Mouse (Mus musculus) kidney, embryonic 16.5 days (tissue): ENCODE measurements around the gene Idh2. TPM values are rescaled to one million over a fixed set of nuclear protein-coding genes. Genes with fewer than 3 reads are reported as not detected.

Source experiments
- ATAC-seq: fragments of 200-750 bp; cut with Nextera tagmentation; 2 replicates; pipeline ENCODE4 v1.8.0; 2017; ENCODE audit warnings: moderate TSS enrichment; ENCODE audit not compliant: low FRiP score, low TSS enrichment
- H3K27ac ChIP-seq: fragments of 300-500 bp; sonication (generic); 2 replicates; pipeline ENCODE4 v1.5.1; 2014; ENCODE audit warnings: low read length
- H3K27me3 ChIP-seq: fragments of 300-500 bp; sonication (generic); 2 replicates; pipeline ENCODE4 v1.6.1; 2014; ENCODE audit warnings: low read length, control low read depth, mixed read lengths; ENCODE audit not compliant: insufficient read depth
- H3K36me3 ChIP-seq: fragments of 300-500 bp; sonication (generic); 2 replicates; pipeline ENCODE4 v1.6.1; 2014; ENCODE audit warnings: low read length, control low read depth, mixed read lengths; ENCODE audit not compliant: insufficient read depth
- H3K4me1 ChIP-seq: fragments of 300-500 bp; sonication (generic); 2 replicates; pipeline ENCODE4 v1.6.1; 2014; ENCODE audit warnings: low read length, control low read depth, mixed read lengths; ENCODE audit not compliant: insufficient read depth
- H3K4me2 ChIP-seq: fragments of 300-500 bp; sonication (generic); replicated peaks from 2 replicates; pipeline ENCODE4 v1.6.1; 2014; ENCODE audit warnings: low read depth, low read length
- H3K4me3 ChIP-seq: fragments of 300-500 bp; sonication (generic); 2 replicates; pipeline ENCODE4 v1.5.1; 2014; ENCODE audit warnings: mild to moderate bottlenecking, low read length
- H3K9ac ChIP-seq: fragments of 300-500 bp; sonication (generic); replicated peaks from 2 replicates; pipeline ENCODE4 v1.6.1; 2014; ENCODE audit warnings: low read length
- H3K9me3 ChIP-seq: fragments of 300-500 bp; sonication (generic); 2 replicates; pipeline ENCODE4 v1.6.1; 2016; ENCODE audit warnings: low read length, control low read depth
- WGBS: fragments of 180-500 bp; shearing (Covaris S2); extraction: QIAGEN DNeasy Blood & Tissue Kit; methylation state at CpG from one replicate; pipeline ENCODE4 v1.1.7; 2014; 5-methylcytosine and 5-hydroxymethylcytosine counted together
- polyA plus RNA-seq: library from polyadenylated mRNA; unstranded; fragments of >200 nt; fragmentation: Nextera tagmentation; extraction: Ambion mirVana; gene quantifications from 2 replicates; pipeline ENCODE4 v1.2.1, GENCODE M21; 2015

Idh2 gene
- 782 and 850 TPM in 2 replicates for polyA plus RNA-seq

DNA sequence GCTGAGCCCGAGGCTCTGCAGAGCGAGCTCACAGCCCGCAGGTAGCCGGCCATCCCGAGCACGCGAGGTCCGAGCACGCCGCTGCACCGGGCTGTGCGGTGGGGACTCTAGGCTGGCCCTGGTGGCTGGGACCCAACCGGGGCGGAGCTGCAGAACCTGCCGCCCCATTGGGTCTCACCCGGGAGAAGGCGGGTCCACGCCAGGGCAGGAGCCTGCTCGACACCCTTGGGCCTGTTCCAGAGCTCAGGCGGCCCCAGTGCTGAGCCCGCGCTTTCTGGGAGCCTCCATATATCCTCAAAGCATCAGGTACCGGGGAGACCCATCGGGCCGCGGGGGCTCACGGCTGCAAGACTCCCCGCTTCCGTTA is at the start of gene Idh2:
TSS of gene Idh2 (minus strand) at position 169 of the 367 bp plus-strand sequence.
- no peaks in the 10 kb centered on the region; the same call in 1 of the 2 replicates for H3K36me3 ChIP-seq
- H3K27me3 ChIP-seq = no peaks in the 10 kb centered on the region
- H3K4me3 ChIP-seq = peak within 1 kb of the TSS; percentile 88
- under 1% methylated on average over 28 of the region's 29 CpGs for WGBS
- peak within 1 kb of the TSS; percentile 82 for H3K4me2 ChIP-seq
- H3K4me1 ChIP-seq = peaks cover 37% of the 10 kb centered on the region
- no peaks in the 10 kb centered on the region for H3K9me3 ChIP-seq
- ATAC-seq = peak; percentile 99
- peak within 1 kb of the TSS; percentile 98 for H3K27ac ChIP-seq
- H3K9ac ChIP-seq = peak within 1 kb of the TSS; percentile 97

- Histone ChIP-seq H3K9ac (peak overlapping the region; percentile 28; the same call in 1 of the 2 replicates), H3K27me3 (no peaks in the 10 kb centered on the region), H3K36me3 (no peaks in the 10 kb centered on the region), H3K4me3 (no peak overlapping the region), H3K4me2 (peak overlapping the region; percentile 8; the same call in 1 of the 2 replicates), H3K9me3 (no peaks in the 10 kb centered on the region), H3K27ac (peak overlapping the region; percentile 90), H3K4me1 (peaks cover 21% of the 10 kb centered on the region)
- ATAC-seq = peak; percentile 74
- WGBS = 35% methylated on average over 8 of the region's 8 CpGs
These were observed 45.7 kb upstream of the Idh2 start for GRCm38 (mm10) chr7:80160945-80161306.

GRCm38 (mm10) chr7:80160293-80160944 is 45.2 kb upstream of the Idh2 start:
- Histone ChIP-seq H3K9ac (peak overlapping the region; percentile 28; the same call in 1 of the 2 replicates), H3K27me3 (no peaks in the 10 kb centered on the region), H3K27ac (peak overlapping the region; percentile 90), H3K9me3 (no peaks in the 10 kb centered on the region), H3K4me3 (no peak overlapping the region), H3K36me3 (no peaks in the 10 kb centered on the region), H3K4me1 (peaks cover 21% of the 10 kb centered on the region), H3K4me2 (0 out of 2 replicates have a peak overlapping the region, but pooled peaks have one; percentile 8)
- peak; percentile 52 for ATAC-seq
- WGBS = 34% methylated on average over 7 of the region's 7 CpGs

- H3K4me2 ChIP-seq = no peak overlapping the region
- no peak overlapping the region for H3K4me3 ChIP-seq
- H3K27ac ChIP-seq = no peak overlapping the region
- H3K36me3 ChIP-seq = no peaks in the 10 kb centered on the region
- H3K4me1 ChIP-seq = peaks cover 21% of the 10 kb centered on the region
- no peaks in the 10 kb centered on the region for H3K9me3 ChIP-seq
- no peak for ATAC-seq
- no peak overlapping the region for H3K9ac ChIP-seq
- no peaks in the 10 kb centered on the region for H3K27me3 ChIP-seq
- WGBS = 85% methylated on average over 8 of the region's 8 CpGs
These were observed 43.5 kb upstream of the Idh2 start for GRCm38 (mm10) chr7:80158496-80159268.

GRCm38 (mm10) chr7:80156711-80157227 is 41.6 kb upstream of the Idh2 start:
- Histone ChIP-seq H3K9me3 (no peaks in the 10 kb centered on the region), H3K9ac (no peak overlapping the region), H3K4me3 (no peak overlapping the region), H3K27ac (0 out of 2 replicates have a peak overlapping the region, but pooled peaks have one; percentile 37), H3K4me2 (no peak overlapping the region; the same call in 1 of the 2 replicates), H3K36me3 (no peaks in the 10 kb centered on the region), H3K4me1 (peaks cover 21% of the 10 kb centered on the region), H3K27me3 (no peaks in the 10 kb centered on the region)
- 41% methylated on average over 13 of the region's 13 CpGs for WGBS
- peak; percentile 44; the same call in 1 of the 2 replicates for ATAC-seq

DNA sequence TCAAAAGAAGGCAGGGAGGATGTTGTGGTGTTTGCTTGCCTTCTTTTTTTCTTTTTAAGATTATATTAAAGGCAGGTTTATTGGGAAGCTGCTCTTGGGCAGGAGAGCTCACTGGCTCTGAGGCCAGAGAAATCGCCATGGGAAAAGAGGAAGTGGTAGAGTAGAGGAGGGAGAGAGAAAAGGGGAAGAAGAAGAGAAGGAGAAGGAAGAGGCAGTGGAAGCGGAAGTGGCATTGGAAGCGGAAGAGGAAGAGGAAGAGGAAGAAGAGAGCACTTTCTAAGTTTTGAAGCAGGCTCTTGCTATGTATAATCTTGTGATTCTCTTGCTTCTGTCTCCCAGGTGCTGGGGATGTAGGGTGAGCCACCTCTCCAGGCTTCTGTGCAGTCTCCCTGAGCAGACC is 39.5 kb upstream of the Idh2 start:
- Histone ChIP-seq H3K9me3 (no peaks in the 10 kb centered on the region), H3K27ac (no peak overlapping the region), H3K4me2 (no peak overlapping the region), H3K4me1 (peaks cover 8% of the 10 kb centered on the region), H3K27me3 (no peaks in the 10 kb centered on the region), H3K9ac (no peak overlapping the region), H3K36me3 (no peaks in the 10 kb centered on the region), H3K4me3 (no peak overlapping the region)
- WGBS = 74% methylated on average over 3 of the region's 3 CpGs
- ATAC-seq = no peak

GRCm38 (mm10) chr7:80152756-80153155 is 37.6 kb upstream of the Idh2 start:
- no peak overlapping the region for H3K9ac ChIP-seq
- no peak overlapping the region for H3K4me2 ChIP-seq
- H3K27me3 ChIP-seq = no peaks in the 10 kb centered on the region
- H3K9me3 ChIP-seq = no peaks in the 10 kb centered on the region
- WGBS = 95% methylated on average over 8 of the region's 8 CpGs
- no peak for ATAC-seq
- H3K4me3 ChIP-seq = no peak overlapping the region
- peaks cover 11% of the 10 kb centered on the region for H3K4me1 ChIP-seq
- H3K27ac ChIP-seq = no peak overlapping the region
- H3K36me3 ChIP-seq = no peaks in the 10 kb centered on the region

DNA sequence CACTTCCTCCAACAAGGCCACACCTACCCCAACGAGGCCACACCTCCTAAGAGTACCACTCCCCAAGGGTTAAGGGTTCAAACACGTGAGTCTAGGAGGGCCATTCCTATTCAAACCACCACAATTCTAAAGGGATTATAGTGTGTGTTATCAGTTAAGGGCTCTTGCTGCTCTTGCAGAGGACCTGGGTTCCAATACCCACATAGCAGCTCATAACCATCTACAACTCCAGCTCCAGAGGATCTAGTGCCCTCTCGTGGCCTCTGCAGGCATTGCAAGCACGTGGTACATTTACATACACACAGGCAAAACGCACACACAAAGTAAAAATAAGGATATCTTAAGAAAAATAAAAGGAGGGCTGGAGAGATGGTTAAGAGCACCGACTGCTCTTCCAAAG is 37.0 kb upstream of the Idh2 start:
- Histone ChIP-seq H3K27me3 (no peaks in the 10 kb centered on the region), H3K9ac (no peak overlapping the region), H3K4me2 (no peak overlapping the region), H3K36me3 (no peaks in the 10 kb centered on the region), H3K27ac (no peak overlapping the region), H3K4me3 (no peak overlapping the region), H3K9me3 (no peaks in the 10 kb centered on the region), H3K4me1 (peaks cover 11% of the 10 kb centered on the region)
- ATAC-seq = no peak
- WGBS = 65% methylated on average over 6 of the region's 6 CpGs

- Histone ChIP-seq H3K4me2 (no peak overlapping the region), H3K36me3 (no peaks in the 10 kb centered on the region), H3K4me3 (no peak overlapping the region), H3K9me3 (no peaks in the 10 kb centered on the region), H3K9ac (no peak overlapping the region), H3K27me3 (no peaks in the 10 kb centered on the region), H3K27ac (no peak overlapping the region), H3K4me1 (0 out of 2 replicates have a peak, but pooled peaks cover 3% of the 10 kb centered on the region)
- WGBS = 49% methylated on average over 9 of the region's 9 CpGs
- no peak for ATAC-seq
These were observed 34.2 kb upstream of the Idh2 start for GRCm38 (mm10) chr7:80149356-80149755.
